Mouse (Mus musculus): Measurements from ENCODE around the gene Slc16a5. TPM values are rescaled to one million over a fixed set of nuclear protein-coding genes. Genes with fewer than 3 reads are reported as not detected.

Slc16a5 gene
- polyA plus RNA-seq, 1 experiment, result not detected

DNA sequence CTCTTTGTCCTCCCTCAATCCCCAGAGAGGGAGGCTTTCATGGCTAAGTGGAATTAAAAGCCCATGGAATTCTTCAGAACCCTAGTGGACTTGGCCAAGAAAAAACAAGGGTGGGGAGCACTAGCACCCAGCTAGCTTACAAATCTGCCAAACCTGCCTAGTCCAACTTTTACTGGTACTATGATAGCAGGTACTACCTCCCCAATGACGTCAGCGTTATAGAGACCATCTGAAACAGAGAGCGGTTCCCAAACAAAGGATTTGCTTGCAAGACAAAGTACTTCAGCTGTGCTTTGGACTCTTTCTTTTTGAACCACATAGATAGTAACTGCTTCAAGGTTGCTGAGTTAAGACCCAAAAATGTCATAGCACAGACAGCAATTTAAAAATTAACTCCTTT, 49.7 kb downstream of the Slc16a5 start:
- H3K4me1 ChIP-seq (ENCODE audit: control insufficient read depth, insufficient read depth, insufficient read length, low read length), result peaks cover 16% of the 10 kb centered on the region
- H3K27ac ChIP-seq (replicated peaks; ENCODE audit: low read depth, low read length), result no peak overlapping the region
- peak overlapping the region; percentile 92 for H3K4me3 ChIP-seq (ENCODE audit: insufficient read depth, low read depth, low read length)

DNA sequence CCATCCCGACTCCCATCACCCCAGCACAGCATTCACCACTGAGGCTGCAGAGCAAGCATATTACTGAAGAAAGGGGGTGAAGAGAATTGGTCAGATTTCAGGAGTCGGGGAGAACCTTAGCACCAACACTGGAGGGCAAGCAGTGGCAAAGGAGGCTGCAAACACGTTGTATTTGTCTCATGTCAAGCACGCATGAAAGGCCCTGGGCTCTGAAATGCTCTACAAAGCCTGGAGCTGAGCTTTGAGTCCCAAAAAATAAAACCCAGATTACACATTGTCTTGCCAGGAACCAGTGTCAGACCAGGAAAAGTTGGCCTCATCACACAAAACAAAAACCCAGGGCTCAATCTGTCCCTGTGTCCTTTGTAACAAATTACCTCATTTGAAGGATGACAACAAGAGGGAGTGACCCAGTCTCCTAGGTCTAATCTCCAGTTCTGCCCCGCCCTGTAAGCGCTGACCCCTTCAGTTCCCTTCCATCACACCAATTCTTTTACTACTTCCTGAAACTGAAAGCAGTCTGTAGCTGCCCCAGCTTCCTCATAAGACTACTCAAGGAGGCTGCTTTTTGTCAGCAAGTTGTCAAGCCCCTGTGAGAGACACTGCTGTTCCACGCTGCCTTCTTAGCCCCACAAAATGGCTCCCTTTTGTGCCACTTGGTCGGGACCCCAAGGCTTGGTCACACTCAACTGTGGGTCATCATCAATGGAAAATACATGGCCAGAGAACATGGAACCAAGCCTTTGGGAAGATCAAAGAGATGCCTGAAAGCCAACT, 50.3 kb downstream of the Slc16a5 start:
- H3K4me3 ChIP-seq (ENCODE audit: insufficient read depth, low read depth, low read length), result peak overlapping the region; percentile 92
- H3K4me1 ChIP-seq (ENCODE audit: control insufficient read depth, insufficient read depth, insufficient read length, low read length), result peaks cover 16% of the 10 kb centered on the region
- peak overlapping the region; percentile 59 for H3K27ac ChIP-seq (replicated peaks; ENCODE audit: low read depth, low read length)

DNA sequence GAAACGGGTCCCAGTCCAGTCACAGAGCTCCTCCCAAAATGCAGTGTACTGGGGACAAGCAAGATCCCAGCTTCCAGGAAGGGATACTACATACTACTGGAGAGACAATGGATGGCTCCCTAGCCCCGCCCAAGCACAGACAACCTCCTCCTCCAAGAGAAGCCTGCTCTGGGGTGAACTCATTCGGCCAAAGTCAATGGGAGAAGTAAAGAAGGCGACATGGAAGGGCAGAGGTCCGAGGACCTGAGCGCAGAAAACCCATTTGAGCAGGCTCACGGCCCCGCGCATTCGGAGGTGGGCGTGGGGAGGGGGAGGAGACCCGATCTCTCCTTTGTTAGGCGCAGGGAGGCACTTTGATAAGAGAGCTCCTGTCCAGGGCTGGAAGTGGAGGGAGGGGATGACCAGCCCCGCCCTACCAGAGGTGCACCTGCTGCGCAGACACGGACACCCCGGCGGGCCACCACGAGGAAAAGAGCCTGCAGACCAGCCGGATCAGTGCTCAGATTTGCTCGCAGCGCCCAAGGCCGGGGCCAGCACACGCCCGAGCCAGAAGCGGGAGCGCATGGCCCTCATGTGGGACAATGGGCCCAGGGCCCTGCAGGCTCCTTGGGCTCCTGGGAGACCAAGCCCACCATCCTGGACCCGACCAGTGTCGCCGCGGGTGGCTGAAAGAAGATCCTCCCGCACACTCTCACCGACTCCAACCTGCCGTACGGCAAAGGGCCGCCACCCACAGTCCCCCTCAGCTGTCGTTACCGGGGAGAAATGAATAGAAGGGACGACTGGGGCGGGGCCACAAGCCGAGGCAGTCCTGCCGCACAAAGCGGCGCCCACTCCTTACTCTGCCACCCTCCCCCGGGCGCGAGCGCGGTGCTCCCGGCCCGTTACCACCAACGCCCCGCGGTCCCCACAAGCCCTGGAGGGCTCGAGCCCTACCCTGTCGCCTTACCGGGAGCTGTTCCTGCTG, 51.3 kb downstream of the Slc16a5 start:
- peak overlapping the region; percentile 92 for H3K4me3 ChIP-seq (ENCODE audit: insufficient read depth, low read depth, low read length)
- H3K4me1 ChIP-seq (ENCODE audit: control insufficient read depth, insufficient read depth, insufficient read length, low read length), result peaks cover 16% of the 10 kb centered on the region
- H3K27ac ChIP-seq (replicated peaks; ENCODE audit: low read depth, low read length), result peak overlapping the region; percentile 66

DNA sequence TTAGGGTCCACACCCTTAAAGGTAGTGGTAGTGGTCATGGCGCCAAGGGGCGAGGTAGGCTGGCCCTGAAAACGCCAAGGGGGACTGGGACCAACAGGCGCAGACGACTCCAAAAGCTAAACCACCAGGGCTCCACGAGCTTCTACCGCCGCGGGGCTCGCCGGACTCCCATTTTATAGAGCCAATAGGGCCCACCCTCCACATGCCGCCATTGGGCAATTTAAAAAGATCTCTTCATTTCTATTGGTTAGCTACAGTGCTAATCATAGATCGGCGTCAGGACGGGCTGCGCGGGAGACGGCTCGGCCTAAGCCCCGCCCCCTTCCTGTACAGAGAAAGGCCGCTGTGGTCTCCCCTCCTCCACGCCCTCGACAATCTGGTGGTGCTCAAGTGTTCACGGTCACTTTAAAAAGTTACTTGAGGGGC, 52.0 kb downstream of the Slc16a5 start, which contains the start of gene Jpt1:
Jpt1 (minus strand) TSS at position 150 of the 426 bp plus-strand sequence.
- Histone ChIP-seq H3K4me1 (ENCODE audit: control insufficient read depth, insufficient read depth, insufficient read length, low read length) (peaks cover 16% of the 10 kb centered on the region), H3K27ac (replicated peaks; ENCODE audit: low read depth, low read length) (peak within 1 kb of the TSS; percentile 66)

DNA sequence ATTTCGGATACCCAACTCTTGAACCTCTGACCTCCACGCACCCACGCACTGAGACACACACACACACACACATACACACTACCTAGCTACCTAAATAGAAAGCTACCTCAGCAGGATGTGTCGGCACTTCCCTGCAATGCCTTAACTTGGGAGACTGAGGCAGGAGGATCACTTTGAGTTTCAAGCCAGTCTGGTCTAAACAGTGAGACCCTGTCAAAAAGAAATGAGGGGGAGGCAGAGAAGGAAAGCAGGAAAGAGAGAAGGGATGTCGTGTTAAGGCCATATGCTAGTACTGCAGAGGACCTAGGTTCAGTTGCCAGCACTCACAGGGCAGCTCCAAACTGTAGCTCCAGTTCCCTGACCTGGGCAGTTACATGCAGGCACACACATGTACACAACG, 52.7 kb downstream of the Slc16a5 start:
- Histone ChIP-seq H3K27ac (replicated peaks; ENCODE audit: low read depth, low read length) (no peak overlapping the region), H3K4me1 (ENCODE audit: control insufficient read depth, insufficient read depth, insufficient read length, low read length) (peaks cover 12% of the 10 kb centered on the region), H3K4me3 (ENCODE audit: insufficient read depth, low read depth, low read length) (no peak overlapping the region)

More for the DNA sequence above, 52.0 kb downstream of the Slc16a5 start, which contains the start of gene Jpt1:
- H3K4me3 ChIP-seq (ENCODE audit: insufficient read depth, low read depth, low read length), result peak within 1 kb of the TSS; percentile 92

DNA sequence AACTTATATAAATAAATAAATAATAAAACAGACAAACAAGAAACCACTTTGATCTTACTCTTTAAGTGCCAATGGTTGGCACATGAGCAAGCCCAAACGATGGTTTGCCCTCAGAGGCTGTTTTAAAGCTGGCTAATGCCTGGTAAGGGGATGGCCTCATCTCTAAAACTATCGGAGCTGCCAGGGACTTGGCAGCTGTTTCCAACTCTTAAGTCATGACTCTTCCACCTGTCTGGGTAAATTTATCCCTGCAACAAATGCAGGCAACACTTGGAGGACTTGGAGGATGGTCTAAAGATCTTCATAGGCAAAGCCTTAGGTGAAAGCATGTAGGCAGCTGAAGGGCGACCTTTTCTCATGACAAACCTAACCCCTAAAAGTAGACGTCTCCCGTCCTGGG, 54.7 kb downstream of the Slc16a5 start:
- Histone ChIP-seq H3K27ac (replicated peaks; ENCODE audit: low read depth, low read length) (no peak overlapping the region), H3K4me3 (ENCODE audit: insufficient read depth, low read depth, low read length) (no peak overlapping the region), H3K4me1 (ENCODE audit: control insufficient read depth, insufficient read depth, insufficient read length, low read length) (peaks cover 9% of the 10 kb centered on the region)

GRCm38 (mm10) chr11:115518693-115519092, 56.4 kb downstream of the Slc16a5 start:
- no peak overlapping the region for H3K27ac ChIP-seq (replicated peaks; ENCODE audit: low read depth, low read length)
- H3K4me3 ChIP-seq (ENCODE audit: insufficient read depth, low read depth, low read length), result no peak overlapping the region
- no peaks in the 10 kb centered on the region for H3K4me1 ChIP-seq (ENCODE audit: control insufficient read depth, insufficient read depth, insufficient read length, low read length)

GRCm38 (mm10) chr11:115519581-115519980, 57.3 kb downstream of the Slc16a5 start:
- Histone ChIP-seq H3K4me1 (ENCODE audit: control insufficient read depth, insufficient read depth, insufficient read length, low read length) (no peaks in the 10 kb centered on the region), H3K27ac (replicated peaks; ENCODE audit: low read depth, low read length) (no peak overlapping the region), H3K4me3 (ENCODE audit: insufficient read depth, low read depth, low read length) (no peak overlapping the region)

GRCm38 (mm10) chr11:115520218-115520617, 57.9 kb downstream of the Slc16a5 start:
- no peak overlapping the region for H3K27ac ChIP-seq (replicated peaks; ENCODE audit: low read depth, low read length)
- no peak overlapping the region for H3K4me3 ChIP-seq (ENCODE audit: insufficient read depth, low read depth, low read length)
- H3K4me1 ChIP-seq (ENCODE audit: control insufficient read depth, insufficient read depth, insufficient read length, low read length), result no peaks in the 10 kb centered on the region

GRCm38 (mm10) chr11:115521080-115521479, 58.8 kb downstream of the Slc16a5 start:
- no peaks in the 10 kb centered on the region for H3K4me1 ChIP-seq (ENCODE audit: control insufficient read depth, insufficient read depth, insufficient read length, low read length)
- H3K27ac ChIP-seq (replicated peaks; ENCODE audit: low read depth, low read length), result no peak overlapping the region

DNA sequence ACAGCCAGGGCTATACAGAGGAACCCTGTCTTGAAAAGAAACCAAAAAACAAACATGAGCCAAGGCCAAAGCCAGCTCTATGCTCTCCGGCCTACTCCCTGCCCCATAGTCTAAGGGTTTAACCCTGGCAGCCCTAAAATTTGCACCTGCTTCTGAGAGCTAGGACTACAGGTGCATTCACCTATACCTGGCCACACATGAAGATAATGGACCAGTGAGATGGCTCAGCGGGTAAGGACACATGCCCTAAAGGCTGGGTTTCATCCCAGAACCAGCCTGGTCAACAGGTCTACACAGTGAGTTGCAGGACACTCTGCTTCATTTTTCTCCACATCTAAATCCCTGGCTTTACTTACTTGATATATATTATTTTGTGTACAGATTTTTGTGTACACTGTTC, 60.0 kb downstream of the Slc16a5 start:
- H3K4me1 ChIP-seq (ENCODE audit: control insufficient read depth, insufficient read depth, insufficient read length, low read length), result no peaks in the 10 kb centered on the region
- H3K27ac ChIP-seq (replicated peaks; ENCODE audit: low read depth, low read length), result no peak overlapping the region
- H3K4me3 ChIP-seq (ENCODE audit: insufficient read depth, low read depth, low read length), result no peak overlapping the region

More at GRCm38 (mm10) chr11:115521080-115521479, 58.8 kb downstream of the Slc16a5 start:
- H3K4me3 ChIP-seq (ENCODE audit: insufficient read depth, low read depth, low read length), result no peak overlapping the region

GRCm38 (mm10) chr11:115522703-115523102, 60.4 kb downstream of the Slc16a5 start:
- no peaks in the 10 kb centered on the region for H3K4me1 ChIP-seq (ENCODE audit: control insufficient read depth, insufficient read depth, insufficient read length, low read length)
- H3K4me3 ChIP-seq (ENCODE audit: insufficient read depth, low read depth, low read length), result no peak overlapping the region
- H3K27ac ChIP-seq (replicated peaks; ENCODE audit: low read depth, low read length), result no peak overlapping the region

All from brown adipose tissue, adult 24 weeks (tissue).